Mouse (Mus musculus): ENCODE measurements around the gene B4galt5. TPM values are rescaled to one million over a fixed set of nuclear protein-coding genes. Genes with fewer than 3 reads are reported as not detected.
"Not testable (repeated sequence)": the region's sequence is repeated elsewhere in the genome, so short reads cannot be mapped to it uniquely, and the experiment has no call there.

Gene B4galt5
- polyA plus RNA-seq (2014; fragmentation: Nextera tagmentation; extraction: Ambion mirVana) = 20.5 and 24.1 TPM in 2 replicates

DNA sequence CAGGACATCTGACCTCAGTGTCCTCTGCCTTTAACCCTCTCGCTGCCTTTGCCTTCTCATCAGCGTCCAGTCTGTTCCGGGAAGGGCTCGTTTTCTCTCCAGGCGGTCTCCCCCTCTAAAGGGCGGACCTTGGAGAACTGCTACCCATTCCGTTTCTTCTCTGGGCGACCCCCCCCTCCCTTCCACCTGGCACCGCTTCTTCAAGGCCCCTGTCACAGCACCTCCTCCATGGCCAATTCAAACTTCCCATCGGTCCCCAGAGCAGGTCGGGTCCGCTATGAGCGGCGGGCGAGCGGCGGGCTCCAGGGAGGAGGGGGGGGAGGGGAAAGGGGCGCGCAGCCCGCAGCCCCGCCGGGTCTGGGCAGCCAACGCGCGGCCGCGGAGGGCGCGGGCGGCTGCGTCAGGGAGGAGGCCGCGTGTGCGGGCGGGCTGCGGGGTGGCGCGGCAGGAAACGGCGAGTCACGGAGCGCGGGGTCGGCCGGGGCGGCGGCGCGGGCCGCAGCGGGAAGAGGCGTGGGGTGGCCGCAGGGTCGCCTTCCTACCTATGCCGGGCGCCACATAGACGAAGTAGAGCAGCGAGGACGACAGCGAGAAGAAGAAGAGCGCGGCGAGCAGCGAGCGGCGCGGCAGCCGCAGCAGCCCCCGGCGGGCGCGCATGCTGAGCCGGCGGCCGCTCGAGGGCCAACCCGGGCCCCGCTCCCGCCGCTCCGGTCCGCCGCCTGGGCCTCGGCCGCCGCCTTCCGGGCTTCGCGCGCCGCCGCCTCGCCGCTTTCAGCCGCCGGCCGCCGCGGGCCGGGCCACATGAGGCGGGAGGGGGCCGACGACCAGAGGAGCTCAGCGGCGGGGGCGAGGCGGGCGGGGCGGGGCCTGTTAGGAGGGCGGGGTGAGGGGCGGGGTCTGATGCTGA is at the start of gene B4galt5:
Gene B4galt5, minus strand, starts transcription at position 808 of the 907 bp plus-strand sequence.
- no peaks in the 10 kb centered on the region for H3K9me3 ChIP-seq (ENCODE audit: low read depth, low read length)
- WGBS = under 1% methylated on average over 93 of the region's 111 CpGs
- H3K9ac ChIP-seq = peak within 1 kb of the TSS; percentile 82
- H3K36me3 ChIP-seq (ENCODE audit: insufficient read depth) = no peaks in the 10 kb centered on the region
- H3K4me2 ChIP-seq = peak within 1 kb of the TSS; percentile 93
- ATAC-seq (ENCODE audit: insufficient read depth) = peak; percentile 9
- H3K27ac ChIP-seq (ENCODE audit: low read depth) = peak within 1 kb of the TSS; percentile 89
- peaks cover 9% of the 10 kb centered on the region for H3K4me1 ChIP-seq (ENCODE audit: insufficient read depth)
- no peaks in the 10 kb centered on the region for H3K27me3 ChIP-seq (ENCODE audit: insufficient read depth, low read length)
- H3K4me3 ChIP-seq (ENCODE audit: low read depth, low read length) = peak within 1 kb of the TSS; percentile 82
- TF ChIP-seq CTCF (IDR thresholded peaks at IDR 0.05; ENCODE audit: low read depth) = no peak
- no peak for DNase-seq

DNA sequence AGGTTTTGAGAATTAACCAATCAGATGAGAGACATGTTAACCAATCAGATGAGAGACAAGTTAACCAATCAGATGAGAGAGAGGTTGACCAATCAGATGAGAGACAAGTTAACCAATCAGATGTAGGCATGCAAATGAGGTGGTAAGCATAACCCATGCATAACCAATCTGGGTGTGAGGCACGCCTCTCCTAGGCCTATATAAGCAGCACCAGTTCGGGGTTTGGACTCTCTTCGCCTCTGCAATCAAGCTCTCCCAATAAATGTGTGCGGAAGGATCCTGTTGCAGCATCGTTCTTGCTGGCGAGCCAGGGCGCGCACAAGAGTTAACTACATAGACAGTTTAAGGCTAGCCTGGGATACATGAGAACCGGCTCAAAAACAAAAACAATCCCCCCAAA is 47.4 kb upstream of the B4galt5 start:
- H3K27ac ChIP-seq (ENCODE audit: low read depth); H3K4me2 ChIP-seq; H3K4me3 ChIP-seq (ENCODE audit: low read depth, low read length); H3K4me1 ChIP-seq (ENCODE audit: insufficient read depth); H3K36me3 ChIP-seq (ENCODE audit: insufficient read depth); DNase-seq; H3K9me3 ChIP-seq (ENCODE audit: low read depth, low read length); H3K9ac ChIP-seq; H3K27me3 ChIP-seq (ENCODE audit: insufficient read depth, low read length); ATAC-seq (ENCODE audit: insufficient read depth): not testable (repeated sequence)
- WGBS = 96% methylated on average over 9 of the region's 9 CpGs

DNA sequence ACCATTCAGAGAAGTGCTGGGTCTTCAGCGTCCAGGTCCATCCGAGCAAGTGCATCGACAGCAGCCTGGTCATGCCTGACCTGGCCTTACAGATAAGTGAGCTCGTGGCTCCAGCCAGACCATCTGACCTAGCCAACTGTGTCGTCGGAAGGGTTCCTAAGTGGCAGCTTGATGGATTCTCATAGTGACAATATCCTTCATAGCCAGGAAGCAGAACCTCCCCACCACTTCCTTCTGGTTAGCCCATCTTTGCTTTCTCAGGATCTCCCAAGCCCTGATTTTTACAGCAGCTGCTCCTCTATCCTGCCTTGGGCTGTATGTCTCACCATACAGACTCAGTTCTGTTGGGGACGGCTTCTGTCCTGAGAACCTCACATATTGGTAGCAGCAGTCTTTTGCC is 45.4 kb upstream of the B4galt5 start:
- Histone ChIP-seq H3K27ac (ENCODE audit: low read depth) (no peak overlapping the region), H3K4me3 (ENCODE audit: low read depth, low read length) (no peak overlapping the region), H3K36me3 (ENCODE audit: insufficient read depth) (no peaks in the 10 kb centered on the region), H3K9ac (no peak overlapping the region), H3K4me1 (ENCODE audit: insufficient read depth) (no peaks in the 10 kb centered on the region), H3K27me3 (ENCODE audit: insufficient read depth, low read length) (no peaks in the 10 kb centered on the region), H3K4me2 (no peak overlapping the region), H3K9me3 (ENCODE audit: low read depth, low read length) (no peaks in the 10 kb centered on the region)
- 56% methylated on average over 7 of the region's 7 CpGs for WGBS
- DNase-seq = no peak
- ATAC-seq (ENCODE audit: insufficient read depth) = no peak
- TF ChIP-seq CTCF (IDR thresholded peaks at IDR 0.05; ENCODE audit: low read depth) = no peak

DNA sequence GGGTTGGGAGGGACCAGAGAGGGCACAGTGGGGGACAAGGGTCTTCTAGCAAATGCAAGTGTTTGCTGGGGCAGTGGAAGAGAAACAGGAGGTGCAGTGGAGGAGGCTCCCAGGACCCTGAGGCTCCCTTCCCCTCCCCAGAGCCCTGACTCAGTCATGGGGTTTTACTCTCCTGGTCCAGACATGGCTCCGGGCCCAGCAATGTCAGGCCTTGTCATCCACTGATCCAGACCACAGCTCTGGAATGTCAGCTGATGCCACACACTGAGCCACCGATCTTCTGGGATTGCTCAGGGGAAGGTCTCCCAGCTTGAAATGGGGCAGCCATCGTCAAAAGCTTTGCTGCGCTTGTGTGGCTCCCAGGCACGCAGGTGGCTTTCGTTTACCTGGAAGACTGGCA is 38.0 kb upstream of the B4galt5 start:
- no peak overlapping the region for H3K27ac ChIP-seq (ENCODE audit: low read depth)
- H3K36me3 ChIP-seq (ENCODE audit: insufficient read depth) = no peaks in the 10 kb centered on the region
- no peaks in the 10 kb centered on the region for H3K27me3 ChIP-seq (ENCODE audit: insufficient read depth, low read length)
- no peak overlapping the region for H3K9ac ChIP-seq
- H3K9me3 ChIP-seq (ENCODE audit: low read depth, low read length) = no peaks in the 10 kb centered on the region
- H3K4me2 ChIP-seq = no peak overlapping the region
- 68% methylated on average over 6 of the region's 6 CpGs for WGBS
- H3K4me1 ChIP-seq (ENCODE audit: insufficient read depth) = no peaks in the 10 kb centered on the region
- no peak for DNase-seq
- ATAC-seq (ENCODE audit: insufficient read depth) = no peak
- no peak overlapping the region for H3K4me3 ChIP-seq (ENCODE audit: low read depth, low read length)
- no peak for TF ChIP-seq CTCF (IDR thresholded peaks at IDR 0.05; ENCODE audit: low read depth)

GRCm38 (mm10) chr2:167386456-167386855 is 37.5 kb upstream of the B4galt5 start:
- Histone ChIP-seq H3K4me3 (ENCODE audit: low read depth, low read length) (no peak overlapping the region), H3K4me1 (ENCODE audit: insufficient read depth) (no peaks in the 10 kb centered on the region), H3K27ac (ENCODE audit: low read depth) (no peak overlapping the region), H3K9me3 (ENCODE audit: low read depth, low read length) (no peaks in the 10 kb centered on the region), H3K36me3 (ENCODE audit: insufficient read depth) (no peaks in the 10 kb centered on the region), H3K27me3 (ENCODE audit: insufficient read depth, low read length) (no peaks in the 10 kb centered on the region), H3K4me2 (no peak overlapping the region), H3K9ac (no peak overlapping the region)
- DNase-seq (no peak), ATAC-seq (ENCODE audit: insufficient read depth) (no peak)
- TF ChIP-seq CTCF (IDR thresholded peaks at IDR 0.05; ENCODE audit: low read depth) = no peak
- WGBS = 76% methylated on average over 4 of the region's 4 CpGs

- Histone ChIP-seq H3K27ac (ENCODE audit: low read depth) (no peak overlapping the region), H3K27me3 (ENCODE audit: insufficient read depth, low read length) (no peaks in the 10 kb centered on the region), H3K9me3 (ENCODE audit: low read depth, low read length) (no peaks in the 10 kb centered on the region), H3K4me1 (ENCODE audit: insufficient read depth) (peaks cover 5% of the 10 kb centered on the region; the same call in 1 of the 2 replicates), H3K4me3 (ENCODE audit: low read depth, low read length) (no peak overlapping the region), H3K9ac (no peak overlapping the region), H3K4me2 (no peak overlapping the region), H3K36me3 (ENCODE audit: insufficient read depth) (no peaks in the 10 kb centered on the region)
- ATAC-seq (ENCODE audit: insufficient read depth) (no peak), DNase-seq (no peak)
- no peak for TF ChIP-seq CTCF (IDR thresholded peaks at IDR 0.05; ENCODE audit: low read depth)
- WGBS = 75% methylated on average over 13 of the region's 13 CpGs
Observed at GRCm38 (mm10) chr2:167383666-167384083, 34.7 kb upstream of the B4galt5 start.

DNA sequence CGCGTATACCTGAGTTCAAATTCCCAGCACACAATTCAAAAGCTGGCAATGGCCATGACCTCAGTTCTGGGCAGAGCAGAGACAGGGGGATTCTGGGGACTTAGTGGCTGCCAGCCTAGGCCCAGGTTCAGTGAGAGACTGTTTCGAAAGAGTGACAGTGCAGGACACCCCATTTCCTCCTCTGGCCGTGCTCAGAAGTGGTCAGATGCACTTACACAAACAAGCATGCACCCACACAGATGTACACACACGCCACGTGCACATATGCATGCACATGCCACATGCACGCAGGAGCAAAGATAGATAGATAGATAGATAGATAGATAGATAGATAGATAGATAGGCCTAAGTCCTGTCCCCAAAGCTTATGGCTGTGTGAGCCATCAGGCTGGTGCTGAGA is 33.4 kb upstream of the B4galt5 start:
- Histone ChIP-seq H3K36me3 (ENCODE audit: insufficient read depth) (no peaks in the 10 kb centered on the region), H3K27ac (ENCODE audit: low read depth) (no peak overlapping the region), H3K9ac (no peak overlapping the region), H3K4me3 (ENCODE audit: low read depth, low read length) (no peak overlapping the region), H3K4me2 (no peak overlapping the region), H3K27me3 (ENCODE audit: insufficient read depth, low read length) (no peaks in the 10 kb centered on the region), H3K9me3 (ENCODE audit: low read depth, low read length) (no peaks in the 10 kb centered on the region), H3K4me1 (ENCODE audit: insufficient read depth) (peaks cover 5% of the 10 kb centered on the region; the same call in 1 of the 2 replicates)
- WGBS = 86% methylated on average over 7 of the region's 7 CpGs
- ATAC-seq (ENCODE audit: insufficient read depth) (no peak), DNase-seq (no peak)
- no peak for TF ChIP-seq CTCF (IDR thresholded peaks at IDR 0.05; ENCODE audit: low read depth)

Measured in lung, embryonic 14.5 days (tissue).